Mouse (Mus musculus) limb, embryonic 14.5 days (tissue): ENCODE measurements around the gene Klhdc4. TPM values are rescaled to one million over a fixed set of nuclear protein-coding genes. Genes with fewer than 3 reads are reported as not detected.

Experiments
- ATAC-seq: fragments of 200-750 bp; cut with Nextera tagmentation; 2 replicates; pipeline ENCODE4 v1.8.0; 2017; ENCODE audit warnings: low read depth, moderate number of reproducible peaks, moderate TSS enrichment; ENCODE audit not compliant: low FRiP score
- DNase-seq: peaks from one replicate; pipeline ENCODE4 v3.0.0-alpha.2; 2015; ENCODE audit warnings: low spot score
- H3K27ac ChIP-seq: fragments of 300-500 bp; sonication (generic); replicated peaks from 2 replicates; pipeline ENCODE4 v1.5.1; 2014; ENCODE audit warnings: low read depth, mild to moderate bottlenecking, low read length, moderate library complexity, mixed read lengths
- H3K27me3 ChIP-seq: fragments of 300-500 bp; sonication (generic); 2 replicates; pipeline ENCODE4 v1.6.1; 2014; ENCODE audit warnings: low read length, mixed read lengths; ENCODE audit not compliant: control insufficient read depth, insufficient read depth
- H3K36me3 ChIP-seq: fragments of 300-500 bp; sonication (generic); 2 replicates; pipeline ENCODE4 v1.6.1; 2014; ENCODE audit warnings: mild to moderate bottlenecking, low read length, moderate library complexity, mixed read lengths; ENCODE audit not compliant: control insufficient read depth, insufficient read depth
- H3K4me1 ChIP-seq: fragments of 300-500 bp; sonication (generic); 2 replicates; pipeline ENCODE4 v1.6.1; 2014; ENCODE audit warnings: antibody characterized with exemption, low read length, mixed read lengths; ENCODE audit not compliant: control insufficient read depth, insufficient read depth
- H3K4me2 ChIP-seq: fragments of 300-500 bp; sonication (generic); replicated peaks from 2 replicates; pipeline ENCODE4 v1.6.1; 2014; ENCODE audit warnings: low read depth, mild to moderate bottlenecking, low read length, moderate library complexity; ENCODE audit not compliant: severe bottlenecking
- H3K4me3 ChIP-seq: fragments of 300-500 bp; sonication (generic); replicated peaks from 2 replicates; pipeline ENCODE4 v1.5.1; 2014; ENCODE audit warnings: low read length
- H3K9ac ChIP-seq: fragments of 300-500 bp; sonication (generic); 2 replicates; pipeline ENCODE4 v1.6.1; 2014; ENCODE audit warnings: mild to moderate bottlenecking, low read depth, low read length, moderate library complexity; ENCODE audit not compliant: severe bottlenecking
- H3K9me3 ChIP-seq: fragments of 300-500 bp; sonication (generic); 2 replicates; pipeline ENCODE4 v1.6.1; 2016; ENCODE audit warnings: low read length; ENCODE audit not compliant: control insufficient read depth
- POLR2A ChIP-seq: fragments of 200-500 bp; IDR thresholded peaks from 2 replicates; pipeline ENCODE4 v1.8.0; 2012; ENCODE audit warnings: inconsistent platforms, mild to moderate bottlenecking, moderate library complexity, borderline replicate concordance; ENCODE audit not compliant: insufficient read depth, insufficient read length; ENCODE audit errors: extremely low read depth
- WGBS: fragments of 180-500 bp; shearing (Covaris S2); extraction: QIAGEN DNeasy Blood & Tissue Kit; methylation state at CpG from one replicate; pipeline ENCODE4 v1.1.7; 2014; 5-methylcytosine and 5-hydroxymethylcytosine counted together
- polyA plus RNA-seq, 2 experiments: library from polyadenylated mRNA; depleted of rRNA in 1 of 2; stranded (reverse) in 1 of 2; unstranded in 1 of 2; fragments of >200 nt; fragmentation: Nextera tagmentation in 1 of 2; extraction: Ambion mirVana in 1 of 2; gene quantifications; 2 replicates each; pipeline versions ENCODE4 v1.2.1 to v1.2.3; 2012 to 2014

Gene Klhdc4
- polyA plus RNA-seq, 2 experiments: 32.0 to 37.2 TPM

DNA sequence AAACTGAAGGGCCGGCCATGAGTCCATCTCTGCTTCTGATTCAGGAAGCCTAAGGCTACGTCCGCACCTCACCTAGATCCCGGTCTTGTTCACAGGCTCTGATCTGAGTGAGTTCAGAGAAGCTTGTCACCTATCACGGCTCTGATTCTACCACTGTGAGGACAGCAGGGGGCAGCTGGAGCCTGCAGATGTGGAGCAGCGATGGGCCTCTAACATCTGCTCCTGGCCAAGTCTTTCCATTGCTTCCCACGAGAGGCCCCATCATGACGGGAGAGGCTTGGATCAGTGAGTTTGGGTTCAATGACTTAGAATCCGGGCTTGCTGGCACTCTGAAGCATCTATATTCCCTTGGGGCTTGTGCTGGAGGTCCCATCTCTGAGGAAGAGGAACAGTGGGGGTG lies 44.7 kb upstream of the Klhdc4 start:
- 52% methylated on average over 9 of the region's 9 CpGs for whole genome bisulfite sequencing
- H3K4me3 ChIP-seq: no peak overlapping the region
- no peak for TF ChIP-seq POLR2A
- no peaks in the 10 kb centered on the region for H3K9me3 ChIP-seq
- ATAC-seq (no peak; the same call in 1 of the 2 replicates), DNase-seq (peak; percentile 73)
- H3K4me1 ChIP-seq: peaks cover 19% of the 10 kb centered on the region
- no peak overlapping the region for H3K27ac ChIP-seq
- no peak overlapping the region for H3K9ac ChIP-seq
- H3K36me3 ChIP-seq: no peaks in the 10 kb centered on the region
- no peak overlapping the region for H3K4me2 ChIP-seq
- no peaks in the 10 kb centered on the region for H3K27me3 ChIP-seq

DNA sequence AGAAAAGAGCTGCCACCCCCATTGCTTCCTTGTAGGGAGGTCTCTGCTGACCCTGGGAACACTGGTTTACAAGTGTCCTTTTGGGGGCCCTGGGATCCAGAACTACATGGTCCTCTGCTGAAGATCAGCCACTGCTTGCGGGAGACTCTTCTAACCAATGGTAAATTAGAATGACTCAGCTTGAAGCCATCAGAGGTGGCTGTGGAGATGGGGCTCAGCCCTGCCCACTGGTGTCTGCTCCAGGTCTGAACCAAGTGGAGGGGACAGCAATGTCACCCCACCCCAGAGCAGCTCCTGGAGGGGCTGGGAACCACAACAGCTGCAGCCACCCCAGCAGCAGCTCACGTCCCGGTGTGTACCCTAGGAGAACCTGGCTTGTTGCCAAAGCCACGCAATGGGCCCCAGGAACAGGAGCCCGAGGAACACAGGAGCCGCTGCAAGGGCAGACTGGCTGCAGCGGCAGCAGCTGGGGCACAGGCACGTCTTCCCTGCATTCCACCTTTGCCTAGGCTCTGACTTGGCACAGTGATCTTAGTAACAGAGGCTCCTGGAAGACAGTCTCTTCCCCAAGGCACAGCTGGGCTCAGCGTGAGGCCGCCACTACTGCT lies 42.6 kb upstream of the Klhdc4 start:
- no peak overlapping the region for H3K27ac ChIP-seq
- no peaks in the 10 kb centered on the region for H3K27me3 ChIP-seq
- H3K4me3 ChIP-seq: no peak overlapping the region
- DNase-seq (no peak), ATAC-seq (no peak)
- H3K4me1 ChIP-seq: peaks cover 19% of the 10 kb centered on the region
- H3K36me3 ChIP-seq: no peaks in the 10 kb centered on the region
- no peak overlapping the region for H3K9ac ChIP-seq
- H3K9me3 ChIP-seq: no peaks in the 10 kb centered on the region
- TF ChIP-seq POLR2A: no peak
- 15% methylated on average over 10 of the region's 10 CpGs for WGBS
- no peak overlapping the region for H3K4me2 ChIP-seq

GRCm38 (mm10) chr8:121870190-121870589 lies 40.8 kb upstream of the Klhdc4 start:
- Histone ChIP-seq H3K36me3 (no peaks in the 10 kb centered on the region), H3K4me1 (peaks cover 19% of the 10 kb centered on the region), H3K4me2 (no peak overlapping the region), H3K9me3 (no peaks in the 10 kb centered on the region), H3K4me3 (no peak overlapping the region), H3K9ac (no peak overlapping the region), H3K27ac (no peak overlapping the region), H3K27me3 (no peaks in the 10 kb centered on the region)
- TF ChIP-seq POLR2A: no peak
- WGBS: 90% methylated on average over 2 of the region's 2 CpGs
- ATAC-seq: no peak
- DNase-seq: no peak

GRCm38 (mm10) chr8:121868896-121869295 lies 39.5 kb upstream of the Klhdc4 start:
- DNase-seq (no peak), ATAC-seq (no peak)
- 92% methylated on average over 7 of the region's 7 CpGs for WGBS
- TF ChIP-seq POLR2A: no peak
- Histone ChIP-seq H3K36me3 (no peaks in the 10 kb centered on the region), H3K9me3 (no peaks in the 10 kb centered on the region), H3K4me2 (no peak overlapping the region), H3K9ac (no peak overlapping the region), H3K27ac (no peak overlapping the region), H3K27me3 (no peaks in the 10 kb centered on the region), H3K4me1 (peaks cover 9% of the 10 kb centered on the region), H3K4me3 (no peak overlapping the region)

DNA sequence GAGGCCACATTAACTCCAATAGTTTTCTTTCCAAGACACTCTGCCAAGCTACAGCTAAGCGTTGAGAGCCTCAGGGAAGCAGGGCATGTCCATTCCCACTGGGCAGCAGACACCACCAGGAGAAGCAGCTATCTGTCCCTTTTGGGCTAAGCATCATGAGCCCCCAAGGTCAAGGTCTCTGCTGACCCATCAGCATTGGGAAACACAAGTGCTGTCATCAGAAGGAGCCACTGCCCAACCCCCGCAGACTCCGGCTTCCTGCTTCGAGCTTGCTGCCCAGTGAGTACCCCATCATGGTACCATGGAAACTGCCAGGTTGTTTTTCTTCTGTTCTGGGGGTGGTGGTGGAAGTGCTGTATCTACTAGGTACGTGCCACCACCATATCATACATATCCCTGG lies 38.8 kb upstream of the Klhdc4 start:
- WGBS: 91% methylated on average over 5 of the region's 5 CpGs

More for the DNA sequence above, 38.8 kb upstream of the Klhdc4 start:
- ATAC-seq (no peak), DNase-seq (no peak)
- Histone ChIP-seq H3K4me3 (no peak overlapping the region), H3K4me2 (no peak overlapping the region), H3K9ac (no peak overlapping the region), H3K9me3 (no peaks in the 10 kb centered on the region), H3K27me3 (no peaks in the 10 kb centered on the region), H3K36me3 (no peaks in the 10 kb centered on the region), H3K27ac (no peak overlapping the region), H3K4me1 (peaks cover 7% of the 10 kb centered on the region)
- TF ChIP-seq POLR2A: no peak
